Mouse (Mus musculus): ENCODE data around the gene Cysrt1. TPM values are rescaled to one million over a fixed set of nuclear protein-coding genes. Genes with fewer than 3 reads are reported as not detected.

The Cysrt1 gene
- polyA plus RNA-seq, 1 experiment, result not detected

GRCm38 (mm10) chr2:25233421-25233820 lies 8.8 kb downstream of the Cysrt1 start:
- no peaks in the 10 kb centered on the region for H3K4me1 ChIP-seq (ENCODE audit: control insufficient read depth, insufficient read depth, insufficient read length, low read length)
- H3K27ac ChIP-seq (replicated peaks; ENCODE audit: low read depth, low read length), result no peak overlapping the region
- no peak overlapping the region for H3K4me3 ChIP-seq (ENCODE audit: insufficient read depth, low read depth, low read length)

- H3K4me3 ChIP-seq (ENCODE audit: insufficient read depth, low read depth, low read length), result no peak overlapping the region
- H3K27ac ChIP-seq (replicated peaks; ENCODE audit: low read depth, low read length), result no peak overlapping the region
- peaks cover 5% of the 10 kb centered on the region for H3K4me1 ChIP-seq (ENCODE audit: control insufficient read depth, insufficient read depth, insufficient read length, low read length)
Measured at GRCm38 (mm10) chr2:25231038-25231437, 11.2 kb downstream of the Cysrt1 start.

GRCm38 (mm10) chr2:25230581-25230980 lies 11.7 kb downstream of the Cysrt1 start:
- no peak overlapping the region for H3K27ac ChIP-seq (replicated peaks; ENCODE audit: low read depth, low read length)
- no peak overlapping the region for H3K4me3 ChIP-seq (ENCODE audit: insufficient read depth, low read depth, low read length)
- H3K4me1 ChIP-seq (ENCODE audit: control insufficient read depth, insufficient read depth, insufficient read length, low read length), result peaks cover 6% of the 10 kb centered on the region

- H3K4me1 ChIP-seq (ENCODE audit: control insufficient read depth, insufficient read depth, insufficient read length, low read length), result peaks cover 9% of the 10 kb centered on the region
- no peak overlapping the region for H3K27ac ChIP-seq (replicated peaks; ENCODE audit: low read depth, low read length)
- no peak overlapping the region for H3K4me3 ChIP-seq (ENCODE audit: insufficient read depth, low read depth, low read length)
Measured at GRCm38 (mm10) chr2:25229582-25229981, 12.7 kb downstream of the Cysrt1 start.

- Histone ChIP-seq H3K4me3 (ENCODE audit: insufficient read depth, low read depth, low read length) (no peak overlapping the region), H3K4me1 (ENCODE audit: control insufficient read depth, insufficient read depth, insufficient read length, low read length) (peaks cover 9% of the 10 kb centered on the region), H3K27ac (replicated peaks; ENCODE audit: low read depth, low read length) (peak overlapping the region; percentile 12; the same call in 1 of the 2 replicates)
Measured at GRCm38 (mm10) chr2:25228995-25229530, 13.2 kb downstream of the Cysrt1 start.

- Histone ChIP-seq H3K27ac (replicated peaks; ENCODE audit: low read depth, low read length) (0 out of 2 replicates have a peak overlapping the region, but pooled peaks have one; percentile 23), H3K4me1 (ENCODE audit: control insufficient read depth, insufficient read depth, insufficient read length, low read length) (peaks cover 9% of the 10 kb centered on the region), H3K4me3 (ENCODE audit: insufficient read depth, low read depth, low read length) (peak overlapping the region; percentile 40)
Measured at GRCm38 (mm10) chr2:25228431-25228889, 13.8 kb downstream of the Cysrt1 start.

GRCm38 (mm10) chr2:25227406-25227805 lies 14.8 kb downstream of the Cysrt1 start:
- no peak overlapping the region for H3K4me3 ChIP-seq (ENCODE audit: insufficient read depth, low read depth, low read length)
- peaks cover 9% of the 10 kb centered on the region for H3K4me1 ChIP-seq (ENCODE audit: control insufficient read depth, insufficient read depth, insufficient read length, low read length)
- peak overlapping the region; percentile 66 for H3K27ac ChIP-seq (replicated peaks; ENCODE audit: low read depth, low read length)

GRCm38 (mm10) chr2:25226864-25227263 lies 15.4 kb downstream of the Cysrt1 start:
- H3K4me3 ChIP-seq (ENCODE audit: insufficient read depth, low read depth, low read length), result no peak overlapping the region
- H3K4me1 ChIP-seq (ENCODE audit: control insufficient read depth, insufficient read depth, insufficient read length, low read length), result peaks cover 11% of the 10 kb centered on the region
- peak overlapping the region; percentile 66 for H3K27ac ChIP-seq (replicated peaks; ENCODE audit: low read depth, low read length)

- Histone ChIP-seq H3K4me3 (ENCODE audit: insufficient read depth, low read depth, low read length) (no peak overlapping the region), H3K27ac (replicated peaks; ENCODE audit: low read depth, low read length) (peak overlapping the region; percentile 65), H3K4me1 (ENCODE audit: control insufficient read depth, insufficient read depth, insufficient read length, low read length) (peaks cover 11% of the 10 kb centered on the region)
Measured at GRCm38 (mm10) chr2:25225811-25226379, 16.4 kb downstream of the Cysrt1 start.

- H3K27ac ChIP-seq (replicated peaks; ENCODE audit: low read depth, low read length), result peak overlapping the region; percentile 90
- H3K4me3 ChIP-seq (ENCODE audit: insufficient read depth, low read depth, low read length), result peak overlapping the region; percentile 76
- H3K4me1 ChIP-seq (ENCODE audit: control insufficient read depth, insufficient read depth, insufficient read length, low read length), result peaks cover 11% of the 10 kb centered on the region
Measured at GRCm38 (mm10) chr2:25224766-25225752, 17.2 kb downstream of the Cysrt1 start.

GRCm38 (mm10) chr2:25224492-25224765 lies 17.8 kb downstream of the Cysrt1 start, which contains the start of gene Tubb4b:
Gene Tubb4b, minus strand, starts transcription at chr2:25224702.
- Histone ChIP-seq H3K4me1 (ENCODE audit: control insufficient read depth, insufficient read depth, insufficient read length, low read length) (peaks cover 11% of the 10 kb centered on the region), H3K4me3 (ENCODE audit: insufficient read depth, low read depth, low read length) (peak within 1 kb of the TSS; percentile 78), H3K27ac (replicated peaks; ENCODE audit: low read depth, low read length) (peak within 1 kb of the TSS; percentile 90)

GRCm38 (mm10) chr2:25223681-25224491 lies 18.4 kb downstream of the Cysrt1 start:
- peaks cover 11% of the 10 kb centered on the region for H3K4me1 ChIP-seq (ENCODE audit: control insufficient read depth, insufficient read depth, insufficient read length, low read length)
- peak overlapping the region; percentile 87 for H3K27ac ChIP-seq (replicated peaks; ENCODE audit: low read depth, low read length)
- H3K4me3 ChIP-seq (ENCODE audit: insufficient read depth, low read depth, low read length), result peak overlapping the region; percentile 78

- H3K4me3 ChIP-seq (ENCODE audit: insufficient read depth, low read depth, low read length), result no peak overlapping the region
- H3K27ac ChIP-seq (replicated peaks; ENCODE audit: low read depth, low read length), result no peak overlapping the region
- H3K4me1 ChIP-seq (ENCODE audit: control insufficient read depth, insufficient read depth, insufficient read length, low read length), result peaks cover 7% of the 10 kb centered on the region; the same call in 1 of the 2 replicates
Measured at GRCm38 (mm10) chr2:25221331-25221772, 20.9 kb downstream of the Cysrt1 start.

- H3K4me1 ChIP-seq (ENCODE audit: control insufficient read depth, insufficient read depth, insufficient read length, low read length), result peaks cover 2% of the 10 kb centered on the region; the same call in 1 of the 2 replicates
- no peak within 1 kb of the TSS for H3K4me3 ChIP-seq (ENCODE audit: insufficient read depth, low read depth, low read length)
- H3K27ac ChIP-seq (replicated peaks; ENCODE audit: low read depth, low read length), result no peak within 1 kb of the TSS
Measured at GRCm38 (mm10) chr2:25218445-25218844, 23.8 kb downstream of the Cysrt1 start, which contains the start of gene Fam166a. Gene Fam166a, plus strand, starts transcription at chr2:25218745.

Data from brown adipose tissue, adult 24 weeks (tissue).